Mouse (Mus musculus) stomach, embryonic 15.5 days (tissue): ENCODE measurements at regions not wholly inside any gene's neighbourhood (a gene's known extent, or its start where the extent isn't known, plus 50 kb on each side); places are given as distances from the start of the nearest gene placed in this dataset.

Source experiments
- ATAC-seq: fragments of 200-750 bp; cut with Nextera tagmentation; 2 replicates; pipeline ENCODE4 v1.8.0; 2017; ENCODE audit warnings: low read depth, moderate number of reproducible peaks, moderate TSS enrichment; ENCODE audit not compliant: insufficient read depth, low FRiP score
- H3K27ac ChIP-seq: fragments of 300-500 bp; sonication (generic); 2 replicates; pipeline ENCODE4 v1.5.1; 2015; ENCODE audit warnings: mild to moderate bottlenecking, inconsistent platforms
- H3K27me3 ChIP-seq: fragments of 300-500 bp; sonication (generic); replicated peaks from 2 replicates; pipeline ENCODE4 v1.6.1; 2015; ENCODE audit warnings: inconsistent platforms
- H3K36me3 ChIP-seq: fragments of 300-500 bp; sonication (generic); 2 replicates; pipeline ENCODE4 v1.6.1; 2015; ENCODE audit warnings: inconsistent platforms
- H3K4me1 ChIP-seq: fragments of 300-500 bp; sonication (generic); 2 replicates; pipeline ENCODE4 v1.6.1; 2015; ENCODE audit warnings: inconsistent platforms
- H3K4me2 ChIP-seq: fragments of 300-500 bp; sonication (generic); 2 replicates; pipeline ENCODE4 v1.6.1; 2015; ENCODE audit warnings: mild to moderate bottlenecking, inconsistent platforms
- H3K4me3 ChIP-seq: fragments of 300-500 bp; sonication (generic); replicated peaks from 2 replicates; pipeline ENCODE4 v1.5.1; 2015; ENCODE audit warnings: inconsistent platforms
- H3K9ac ChIP-seq: fragments of 300-500 bp; sonication (generic); 2 replicates; pipeline ENCODE4 v1.6.1; 2015; ENCODE audit warnings: inconsistent platforms
- H3K9me3 ChIP-seq: fragments of 300-500 bp; sonication (generic); 2 replicates; pipeline ENCODE4 v1.6.1; 2016; ENCODE audit warnings: inconsistent platforms
- WGBS: fragments of 180-500 bp; shearing (Covaris S2); methylation state at CpG from one replicate; pipeline ENCODE4 v1.1.7; 2015; 5-methylcytosine and 5-hydroxymethylcytosine counted together

DNA sequence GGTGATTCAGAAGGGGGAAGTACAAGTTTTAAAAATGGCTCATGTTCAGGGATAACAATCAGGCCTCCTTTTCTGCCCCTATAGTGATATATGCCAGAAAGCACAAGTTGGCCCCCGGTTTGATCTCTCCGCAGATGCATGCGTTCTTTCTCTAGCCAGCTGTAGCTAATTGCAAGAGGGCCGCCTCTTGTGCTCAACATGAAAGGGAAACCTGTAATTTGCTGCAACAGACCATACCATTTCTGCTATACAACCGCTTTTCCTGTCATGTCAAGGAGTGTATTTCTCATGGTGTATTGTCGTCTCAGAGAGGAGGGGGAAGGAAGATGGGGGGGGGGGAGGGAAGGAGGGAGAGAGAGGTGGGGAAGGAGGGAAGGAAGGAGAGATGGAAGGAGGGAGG, 257.1 kb upstream of the Prdm1 start:
- no peaks in the 10 kb centered on the region for H3K9me3 ChIP-seq
- 68% methylated on average over 6 of the region's 6 CpGs for WGBS
- H3K27me3 ChIP-seq = no peaks in the 10 kb centered on the region
- no peak overlapping the region for H3K9ac ChIP-seq
- H3K36me3 ChIP-seq = no peaks in the 10 kb centered on the region
- no peaks in the 10 kb centered on the region for H3K4me1 ChIP-seq
- no peak overlapping the region for H3K4me3 ChIP-seq
- H3K4me2 ChIP-seq = no peak overlapping the region
- no peak for ATAC-seq
- H3K27ac ChIP-seq = no peak overlapping the region

DNA sequence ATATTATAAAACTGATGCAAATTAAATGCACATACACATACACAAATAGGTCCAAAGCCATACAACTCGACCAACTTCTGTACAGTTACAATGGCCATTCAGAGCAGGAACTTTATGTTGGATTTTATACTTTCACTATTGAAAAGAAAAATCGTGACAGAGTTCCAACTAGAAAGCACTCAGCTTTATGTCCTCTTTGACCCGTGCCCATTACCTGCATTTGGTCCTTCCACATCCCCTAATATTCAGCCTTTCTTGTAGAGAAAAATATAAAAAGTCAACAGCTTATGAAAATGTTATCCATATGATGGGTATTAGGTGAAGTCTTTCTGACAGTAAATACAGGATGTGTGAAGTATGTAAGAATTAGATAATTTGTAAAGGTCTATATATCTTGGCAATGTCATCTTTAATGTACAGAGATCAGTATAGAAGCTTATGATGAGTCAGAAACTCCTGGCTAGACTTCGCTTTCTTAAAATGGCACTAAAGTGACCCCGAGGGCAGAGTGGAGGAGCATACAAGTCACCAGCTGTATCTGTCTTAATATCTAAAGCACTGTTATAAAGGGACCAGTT, 252.2 kb upstream of the Prdm1 start:
- Histone ChIP-seq H3K27ac (no peak overlapping the region), H3K4me2 (no peak overlapping the region), H3K27me3 (no peaks in the 10 kb centered on the region), H3K9me3 (no peaks in the 10 kb centered on the region), H3K4me1 (no peaks in the 10 kb centered on the region), H3K9ac (no peak overlapping the region), H3K4me3 (no peak overlapping the region), H3K36me3 (no peaks in the 10 kb centered on the region)
- no peak for ATAC-seq
- 81% methylated on average over 5 of the region's 5 CpGs for WGBS

- Histone ChIP-seq H3K9me3 (no peaks in the 10 kb centered on the region), H3K4me3 (no peak overlapping the region), H3K36me3 (no peaks in the 10 kb centered on the region), H3K27ac (no peak overlapping the region), H3K27me3 (no peaks in the 10 kb centered on the region), H3K4me1 (no peaks in the 10 kb centered on the region), H3K4me2 (no peak overlapping the region), H3K9ac (no peak overlapping the region)
- 61% methylated on average over 8 of the region's 8 CpGs for WGBS
- ATAC-seq = no peak
Measured at GRCm38 (mm10) chr10:44779568-44780207, 251.4 kb upstream of the Prdm1 start.

DNA sequence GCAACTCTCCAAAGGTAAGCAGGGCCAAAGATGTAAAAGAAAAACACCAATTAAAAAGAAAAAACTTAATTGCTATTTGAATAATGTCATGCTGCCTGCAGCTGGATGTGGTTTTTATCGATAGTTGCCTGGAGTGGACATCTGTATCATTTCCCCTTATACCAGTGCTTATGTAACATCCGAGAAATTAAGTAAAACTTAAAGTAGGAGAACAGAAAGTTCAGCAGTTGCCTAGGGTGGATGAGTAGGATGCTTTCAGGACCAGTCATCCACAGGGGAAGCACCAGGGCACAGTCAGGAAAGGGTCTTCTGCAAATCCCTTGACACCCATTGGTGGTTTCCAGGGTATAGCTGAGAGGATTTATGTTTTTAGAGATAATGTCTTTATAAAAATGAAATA, 248.9 kb upstream of the Prdm1 start:
- H3K4me3 ChIP-seq = no peak overlapping the region
- no peak overlapping the region for H3K9ac ChIP-seq
- ATAC-seq = no peak
- H3K9me3 ChIP-seq = no peaks in the 10 kb centered on the region
- H3K27ac ChIP-seq = no peak overlapping the region
- H3K4me2 ChIP-seq = no peak overlapping the region
- no peaks in the 10 kb centered on the region for H3K27me3 ChIP-seq
- H3K4me1 ChIP-seq = no peaks in the 10 kb centered on the region
- 84% methylated on average over 2 of the region's 2 CpGs for WGBS
- H3K36me3 ChIP-seq = no peaks in the 10 kb centered on the region

- H3K4me1 ChIP-seq = no peaks in the 10 kb centered on the region
- 66% methylated on average over 2 of the region's 2 CpGs for WGBS
- no peak overlapping the region for H3K9ac ChIP-seq
- H3K9me3 ChIP-seq = no peaks in the 10 kb centered on the region
- no peaks in the 10 kb centered on the region for H3K27me3 ChIP-seq
- ATAC-seq = no peak
- H3K4me2 ChIP-seq = no peak overlapping the region
- no peak overlapping the region for H3K4me3 ChIP-seq
- no peak overlapping the region for H3K27ac ChIP-seq
- H3K36me3 ChIP-seq = no peaks in the 10 kb centered on the region
Measured at GRCm38 (mm10) chr10:44776175-44776574, 247.9 kb upstream of the Prdm1 start.

DNA sequence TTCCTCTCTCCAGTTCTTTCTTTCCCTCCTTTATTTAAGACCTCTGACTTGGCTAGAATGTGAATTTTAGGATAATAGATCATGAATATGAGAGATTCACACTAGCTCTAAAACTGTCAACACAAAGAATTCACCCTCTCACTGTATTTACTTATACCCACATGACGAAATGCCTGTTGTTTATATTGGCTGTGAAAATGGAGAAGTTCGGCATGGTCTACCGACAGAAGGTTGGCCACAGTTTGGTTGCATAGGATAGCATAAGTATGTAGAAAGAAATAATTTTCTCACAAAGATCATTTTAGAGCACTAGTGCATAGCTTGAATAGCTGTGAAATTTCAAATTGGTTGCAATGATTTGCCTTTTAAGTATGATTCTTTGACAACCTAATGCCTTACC, 237.2 kb upstream of the Prdm1 start:
- Histone ChIP-seq H3K4me1 (no peaks in the 10 kb centered on the region), H3K4me2 (no peak overlapping the region), H3K27me3 (no peaks in the 10 kb centered on the region), H3K9ac (no peak overlapping the region), H3K4me3 (no peak overlapping the region), H3K9me3 (no peaks in the 10 kb centered on the region), H3K27ac (no peak overlapping the region), H3K36me3 (no peaks in the 10 kb centered on the region)
- ATAC-seq = no peak
- WGBS = 36% methylated on average over 3 of the region's 3 CpGs

DNA sequence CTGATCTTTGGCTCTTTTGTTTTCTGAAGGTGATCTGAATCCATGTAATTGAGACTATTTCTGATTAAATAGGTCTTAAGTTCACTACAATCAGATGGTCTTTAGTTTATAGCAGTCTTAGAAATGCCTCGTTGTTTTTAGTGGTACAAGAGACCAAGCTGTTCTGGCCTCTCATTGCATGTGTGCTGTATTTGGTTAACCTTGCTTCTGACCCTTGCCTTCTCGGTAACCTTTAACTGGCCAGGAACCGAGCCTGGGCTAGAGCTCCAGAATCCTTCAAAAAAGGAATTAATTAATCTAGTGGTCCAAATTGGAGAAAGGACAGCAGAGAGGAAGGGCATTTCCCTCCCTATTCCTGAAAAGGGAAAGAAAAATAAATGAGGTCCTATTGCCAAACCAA, 234.8 kb upstream of the Prdm1 start:
- H3K27ac ChIP-seq = no peak overlapping the region
- WGBS = 22% methylated on average over 3 of the region's 3 CpGs

GRCm38 (mm10) chr10:44762068-44762467, 233.8 kb upstream of the Prdm1 start:
- H3K27me3 ChIP-seq = no peaks in the 10 kb centered on the region
- no peaks in the 10 kb centered on the region for H3K4me1 ChIP-seq
- H3K27ac ChIP-seq = no peak overlapping the region
- no peak overlapping the region for H3K4me2 ChIP-seq
- no peak overlapping the region for H3K9ac ChIP-seq
- WGBS = 58% methylated on average over 4 of the region's 4 CpGs
- ATAC-seq = no peak
- no peak overlapping the region for H3K4me3 ChIP-seq
- no peaks in the 10 kb centered on the region for H3K9me3 ChIP-seq
- H3K36me3 ChIP-seq = no peaks in the 10 kb centered on the region

More for the DNA sequence above, 234.8 kb upstream of the Prdm1 start:
- Histone ChIP-seq H3K4me2 (no peak overlapping the region), H3K9ac (no peak overlapping the region), H3K36me3 (no peaks in the 10 kb centered on the region), H3K9me3 (no peaks in the 10 kb centered on the region), H3K27me3 (no peaks in the 10 kb centered on the region), H3K4me1 (no peaks in the 10 kb centered on the region), H3K4me3 (no peak overlapping the region)
- no peak for ATAC-seq

- Histone ChIP-seq H3K27ac (no peak overlapping the region), H3K4me1 (no peaks in the 10 kb centered on the region), H3K36me3 (no peaks in the 10 kb centered on the region), H3K27me3 (no peaks in the 10 kb centered on the region), H3K4me2 (no peak overlapping the region), H3K9ac (no peak overlapping the region), H3K9me3 (no peaks in the 10 kb centered on the region), H3K4me3 (no peak overlapping the region)
- no peak for ATAC-seq
- WGBS = 74% methylated on average over 4 of the region's 4 CpGs
Measured at GRCm38 (mm10) chr10:44761324-44761723, 233.0 kb upstream of the Prdm1 start.

DNA sequence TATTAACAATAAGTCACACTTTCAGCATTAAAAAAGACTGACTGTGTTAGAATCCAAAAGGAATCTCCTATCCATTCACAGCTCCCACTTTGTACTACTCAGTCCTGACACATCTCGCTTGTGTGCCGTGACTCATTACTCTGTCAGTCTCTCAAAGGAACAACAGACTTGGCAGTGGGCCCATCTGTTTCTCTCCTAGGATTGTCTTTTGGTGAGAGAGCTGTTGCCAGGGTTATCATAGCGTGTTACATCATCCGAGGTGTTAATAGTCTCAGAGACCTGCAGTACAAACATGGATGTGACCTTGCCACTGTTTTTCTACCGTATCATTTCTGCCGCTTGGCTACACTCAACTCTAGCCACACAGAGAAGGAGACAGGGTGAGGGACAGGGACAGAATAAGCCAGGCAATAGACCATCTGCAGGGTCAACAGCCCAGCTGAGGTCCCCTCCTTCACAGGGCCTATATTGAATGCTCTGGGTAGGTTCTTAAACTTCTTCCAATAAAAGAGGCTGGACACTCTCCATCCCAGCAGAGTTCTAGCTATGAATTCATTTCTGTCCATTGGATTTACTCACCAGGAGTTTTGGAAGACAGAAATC, 227.2 kb upstream of the Prdm1 start:
- Histone ChIP-seq H3K4me3 (no peak overlapping the region), H3K36me3 (no peaks in the 10 kb centered on the region), H3K27ac (no peak overlapping the region), H3K9me3 (no peaks in the 10 kb centered on the region), H3K4me1 (no peaks in the 10 kb centered on the region), H3K27me3 (no peaks in the 10 kb centered on the region), H3K9ac (no peak overlapping the region), H3K4me2 (no peak overlapping the region)
- 70% methylated on average over 6 of the region's 6 CpGs for WGBS
- ATAC-seq = no peak

DNA sequence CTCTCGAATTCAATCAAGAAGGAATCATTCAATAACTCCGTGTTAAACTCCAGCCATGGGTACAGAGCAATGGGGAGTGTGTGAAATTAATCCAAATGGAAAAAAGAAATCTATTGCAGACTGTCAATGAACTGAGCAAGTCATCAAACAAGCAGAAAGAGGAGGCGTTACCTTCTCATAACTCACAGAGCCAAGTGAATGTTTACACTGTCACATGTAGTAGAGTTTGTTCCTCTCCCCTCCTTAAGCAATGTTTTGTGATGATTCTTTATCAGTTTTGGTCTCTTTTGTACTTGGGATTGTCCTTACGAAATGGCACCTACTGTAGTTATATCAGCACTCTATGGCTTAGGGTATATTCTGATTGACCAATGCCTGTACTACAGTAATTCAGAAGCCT, 226.6 kb upstream of the Prdm1 start:
- Histone ChIP-seq H3K36me3 (no peaks in the 10 kb centered on the region), H3K4me2 (no peak overlapping the region), H3K9me3 (no peaks in the 10 kb centered on the region), H3K27me3 (no peaks in the 10 kb centered on the region), H3K9ac (no peak overlapping the region), H3K27ac (no peak overlapping the region), H3K4me3 (no peak overlapping the region), H3K4me1 (no peaks in the 10 kb centered on the region)
- WGBS = 71% methylated on average over 4 of the region's 4 CpGs
- no peak for ATAC-seq

GRCm38 (mm10) chr10:44752719-44753390, 224.6 kb upstream of the Prdm1 start:
- Histone ChIP-seq H3K36me3 (no peaks in the 10 kb centered on the region), H3K4me1 (no peaks in the 10 kb centered on the region), H3K27ac (no peak overlapping the region), H3K4me3 (no peak overlapping the region), H3K9me3 (no peaks in the 10 kb centered on the region), H3K9ac (no peak overlapping the region), H3K4me2 (no peak overlapping the region), H3K27me3 (no peaks in the 10 kb centered on the region)
- no peak for ATAC-seq
- WGBS = 77% methylated on average over 8 of the region's 8 CpGs
